Mouse (Mus musculus): ENCODE data around the gene Zbtb20. TPM values are rescaled to one million over a fixed set of nuclear protein-coding genes. Genes with fewer than 3 reads are reported as not detected.

Zbtb20 gene
- 72.7 and 297 TPM in 2 replicates for polyA plus RNA-seq (2012; ENCODE audit: insufficient read depth, insufficient read length, low replicate concordance, missing spikeins)

DNA sequence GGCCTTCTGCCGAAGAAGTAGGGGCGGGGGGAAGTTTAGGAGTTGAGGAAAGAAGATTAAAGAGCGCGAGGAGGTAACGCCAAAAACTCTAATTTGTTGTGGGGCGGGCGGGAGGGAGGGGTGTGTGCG lies at the start of gene Zbtb20:
Gene Zbtb20, plus strand, starts transcription at position 30 of the 129 bp plus-strand sequence.
- 0% methylated on average over 8 of the region's 8 CpGs for WGBS

DNA sequence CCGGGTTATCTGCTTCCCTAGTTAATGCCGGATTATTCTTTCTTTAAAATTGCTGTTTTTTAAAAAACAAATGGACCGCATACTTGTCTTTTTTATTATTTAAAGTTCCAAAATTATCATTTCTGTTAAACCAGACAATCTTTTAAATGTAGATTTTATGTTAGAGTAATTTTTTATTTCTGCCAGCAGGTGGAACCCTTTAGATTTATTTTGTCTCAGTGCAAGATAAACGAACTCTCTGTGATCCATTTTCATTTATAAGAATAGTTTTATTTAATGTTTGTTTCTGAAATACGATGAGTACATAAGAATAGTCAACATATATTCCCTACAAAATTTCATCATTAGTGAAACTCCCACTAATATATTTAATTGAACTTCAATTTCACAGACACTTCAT lies 39.7 kb upstream of the Zbtb20 start:
- Histone ChIP-seq H3K4me1 (ENCODE audit: control insufficient read depth, insufficient read depth, low read length) (no peaks in the 10 kb centered on the region), H3K27ac (ENCODE audit: insufficient read depth, low read depth, low read length) (no peak overlapping the region), H3K4me3 (ENCODE audit: insufficient read depth, low read depth, low read length) (no peak overlapping the region)
- no peak for TF ChIP-seq CTCF (IDR thresholded peaks at IDR 0.05; ENCODE audit: insufficient read depth, low read depth, low read length)
- TF ChIP-seq POLR2A (IDR thresholded peaks at IDR 0.05; ENCODE audit: insufficient read depth, low read depth, low read length): no peak
- 46% methylated on average over 5 of the region's 5 CpGs for WGBS

More for the DNA sequence above, at the start of gene Zbtb20:
- TF ChIP-seq POLR2A (IDR thresholded peaks at IDR 0.05; ENCODE audit: insufficient read depth, low read depth, low read length): no peak
- no peak for TF ChIP-seq CTCF (IDR thresholded peaks at IDR 0.05; ENCODE audit: insufficient read depth, low read depth, low read length)
- Histone ChIP-seq H3K4me1 (ENCODE audit: control insufficient read depth, insufficient read depth, low read length) (peaks cover 2% of the 10 kb centered on the region; the same call in 1 of the 2 replicates), H3K27ac (ENCODE audit: insufficient read depth, low read depth, low read length) (peak within 1 kb of the TSS; percentile 100), H3K4me3 (ENCODE audit: insufficient read depth, low read depth, low read length) (peak within 1 kb of the TSS; percentile 99)

DNA sequence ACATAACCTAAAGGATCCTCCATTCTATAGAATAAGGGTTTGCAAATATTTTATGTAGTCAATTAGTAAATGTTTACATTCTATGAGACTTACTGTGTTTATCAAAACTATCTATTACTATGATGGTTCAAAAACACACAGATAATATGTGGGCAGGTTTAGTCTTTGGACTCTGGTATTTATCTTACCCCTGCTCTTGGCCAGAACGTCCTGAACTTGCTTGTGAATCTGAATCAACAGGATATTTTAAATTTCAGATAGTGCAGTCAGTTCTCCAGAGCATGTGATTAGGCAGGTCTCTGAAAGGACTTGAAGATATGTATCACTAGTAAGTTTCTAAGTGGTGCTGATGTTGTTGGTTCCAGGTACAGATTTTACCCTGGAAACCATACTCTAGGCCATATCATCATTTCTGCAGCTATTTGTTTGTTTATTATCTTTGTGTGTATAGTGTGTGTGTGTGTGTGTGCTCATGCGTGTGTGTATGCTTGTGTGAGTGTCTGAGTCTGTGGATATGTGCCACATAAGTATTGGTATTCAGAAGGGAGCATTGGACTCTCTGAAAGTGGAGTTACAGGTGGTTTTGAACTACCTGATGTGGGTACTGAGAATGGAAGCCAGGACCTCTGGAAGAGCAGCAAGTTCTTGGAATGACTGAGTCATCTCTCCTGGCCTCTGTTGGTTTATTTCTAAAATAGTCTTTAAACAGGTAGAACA lies 39.1 kb upstream of the Zbtb20 start:
- no peaks in the 10 kb centered on the region for H3K4me1 ChIP-seq (ENCODE audit: control insufficient read depth, insufficient read depth, low read length)
- no peak overlapping the region for H3K4me3 ChIP-seq (ENCODE audit: insufficient read depth, low read depth, low read length)
- WGBS: 65% methylated on average over 2 of the region's 2 CpGs
- TF ChIP-seq CTCF (IDR thresholded peaks at IDR 0.05; ENCODE audit: insufficient read depth, low read depth, low read length) (no peak), POLR2A (IDR thresholded peaks at IDR 0.05; ENCODE audit: insufficient read depth, low read depth, low read length) (no peak)
- no peak overlapping the region for H3K27ac ChIP-seq (ENCODE audit: insufficient read depth, low read depth, low read length)

DNA sequence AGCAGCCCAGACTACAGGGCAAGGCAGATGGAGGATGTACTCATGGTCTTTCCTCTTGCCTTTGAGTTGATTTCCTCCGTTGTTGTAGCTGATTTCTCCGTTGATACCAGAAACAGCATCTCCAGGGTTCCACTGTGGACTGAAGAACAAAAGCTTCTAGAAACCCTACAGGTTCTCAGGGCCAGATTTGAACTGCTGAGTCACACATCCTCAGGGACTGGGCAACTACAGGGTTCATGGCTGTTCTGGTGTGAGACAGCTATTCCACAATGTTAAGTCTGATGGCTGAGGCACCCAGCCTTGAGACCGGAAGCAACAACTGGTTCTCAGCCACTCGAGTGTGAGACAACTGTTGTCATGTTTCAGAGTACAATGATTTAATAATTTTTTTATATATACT lies 37.5 kb upstream of the Zbtb20 start:
- H3K4me1 ChIP-seq (ENCODE audit: control insufficient read depth, insufficient read depth, low read length): no peaks in the 10 kb centered on the region
- H3K27ac ChIP-seq (ENCODE audit: insufficient read depth, low read depth, low read length): no peak overlapping the region
- 97% methylated on average over 4 of the region's 4 CpGs for WGBS
- no peak for TF ChIP-seq POLR2A (IDR thresholded peaks at IDR 0.05; ENCODE audit: insufficient read depth, low read depth, low read length)
- TF ChIP-seq CTCF (IDR thresholded peaks at IDR 0.05; ENCODE audit: insufficient read depth, low read depth, low read length): no peak
- no peak overlapping the region for H3K4me3 ChIP-seq (ENCODE audit: insufficient read depth, low read depth, low read length)

DNA sequence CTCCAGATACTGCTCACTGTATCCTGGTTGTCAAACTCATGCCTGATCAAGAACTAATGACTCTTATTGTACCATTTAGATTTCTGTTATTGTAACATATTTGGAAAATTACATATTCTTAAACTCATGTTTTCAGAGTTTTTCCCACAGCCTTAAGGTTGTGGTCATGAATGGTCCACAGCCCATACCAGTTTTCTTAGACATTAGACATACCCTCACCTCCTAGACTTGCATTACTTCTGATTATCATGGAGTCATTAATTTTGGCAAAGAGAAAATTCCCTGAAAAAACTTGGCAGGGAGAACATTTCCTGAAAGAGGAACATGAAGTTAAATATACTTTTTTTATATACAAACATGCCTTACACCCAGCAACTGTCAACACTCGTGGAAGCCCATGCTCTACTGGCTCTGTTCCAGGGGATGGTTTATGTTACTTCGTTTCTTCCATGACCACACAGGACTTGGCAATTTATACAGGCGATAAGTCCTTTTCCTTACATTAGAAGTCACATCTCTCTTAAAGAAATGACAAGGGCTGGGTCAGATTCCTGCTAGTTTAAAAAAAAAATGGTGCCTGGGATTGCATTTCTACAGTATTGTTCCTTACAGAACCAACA lies 18.0 kb upstream of the Zbtb20 start:
- no peak overlapping the region for H3K4me3 ChIP-seq (ENCODE audit: insufficient read depth, low read depth, low read length)
- 72% methylated on average over 3 of the region's 3 CpGs for WGBS
- H3K4me1 ChIP-seq (ENCODE audit: control insufficient read depth, insufficient read depth, low read length): no peaks in the 10 kb centered on the region
- no peak for TF ChIP-seq CTCF (IDR thresholded peaks at IDR 0.05; ENCODE audit: insufficient read depth, low read depth, low read length)
- no peak for TF ChIP-seq POLR2A (IDR thresholded peaks at IDR 0.05; ENCODE audit: insufficient read depth, low read depth, low read length)
- H3K27ac ChIP-seq (ENCODE audit: insufficient read depth, low read depth, low read length): no peak overlapping the region

DNA sequence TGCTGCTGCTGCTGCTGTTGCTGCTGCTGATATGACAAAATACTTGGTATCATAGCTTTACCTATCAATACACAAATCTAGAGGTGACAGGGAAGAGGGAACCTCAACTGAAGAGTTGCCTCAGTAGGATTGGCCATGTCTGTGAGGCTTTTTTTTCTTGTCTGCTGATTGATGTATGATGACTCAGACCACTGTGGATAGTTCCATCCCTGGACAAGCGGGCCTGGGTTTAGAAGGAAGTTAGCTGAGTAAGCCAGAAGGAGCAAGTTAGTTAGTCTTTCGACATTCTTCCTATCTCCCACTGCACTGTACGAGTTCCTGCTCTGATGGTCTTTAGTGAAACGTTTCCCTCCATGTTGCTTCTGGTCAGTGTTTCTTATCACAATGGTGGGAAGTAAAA lies 16.4 kb upstream of the Zbtb20 start:
- TF ChIP-seq CTCF (IDR thresholded peaks at IDR 0.05; ENCODE audit: insufficient read depth, low read depth, low read length): no peak
- TF ChIP-seq POLR2A (IDR thresholded peaks at IDR 0.05; ENCODE audit: insufficient read depth, low read depth, low read length): no peak
- H3K4me1 ChIP-seq (ENCODE audit: control insufficient read depth, insufficient read depth, low read length): no peaks in the 10 kb centered on the region
- H3K4me3 ChIP-seq (ENCODE audit: insufficient read depth, low read depth, low read length): no peak overlapping the region
- H3K27ac ChIP-seq (ENCODE audit: insufficient read depth, low read depth, low read length): no peak overlapping the region
- WGBS: 84% methylated on average over 4 of the region's 4 CpGs

DNA sequence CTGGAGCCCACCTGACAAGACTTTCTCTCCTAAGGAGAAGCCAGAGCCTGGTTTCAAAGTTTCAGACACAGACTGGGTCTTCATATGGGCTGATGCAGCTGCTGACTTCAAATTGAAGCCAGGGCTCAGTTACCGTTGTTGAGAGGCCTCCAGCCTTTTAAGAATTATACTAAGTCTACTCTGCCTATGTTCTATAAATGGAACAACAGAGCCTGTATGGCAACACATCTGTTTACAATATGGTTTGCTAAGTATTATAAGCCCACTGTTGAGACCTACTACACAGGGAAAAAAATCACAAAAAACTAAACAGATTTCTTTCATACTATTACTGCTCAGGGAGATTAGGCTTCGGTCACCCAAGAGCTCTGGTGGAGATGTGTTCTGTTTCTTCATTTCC lies 12.4 kb upstream of the Zbtb20 start:
- Histone ChIP-seq H3K4me3 (ENCODE audit: insufficient read depth, low read depth, low read length) (no peak overlapping the region), H3K4me1 (ENCODE audit: control insufficient read depth, insufficient read depth, low read length) (no peaks in the 10 kb centered on the region), H3K27ac (ENCODE audit: insufficient read depth, low read depth, low read length) (no peak overlapping the region)
- WGBS: 71% methylated on average over 2 of the region's 2 CpGs
- TF ChIP-seq POLR2A (IDR thresholded peaks at IDR 0.05; ENCODE audit: insufficient read depth, low read depth, low read length) (no peak), CTCF (IDR thresholded peaks at IDR 0.05; ENCODE audit: insufficient read depth, low read depth, low read length) (no peak)

DNA sequence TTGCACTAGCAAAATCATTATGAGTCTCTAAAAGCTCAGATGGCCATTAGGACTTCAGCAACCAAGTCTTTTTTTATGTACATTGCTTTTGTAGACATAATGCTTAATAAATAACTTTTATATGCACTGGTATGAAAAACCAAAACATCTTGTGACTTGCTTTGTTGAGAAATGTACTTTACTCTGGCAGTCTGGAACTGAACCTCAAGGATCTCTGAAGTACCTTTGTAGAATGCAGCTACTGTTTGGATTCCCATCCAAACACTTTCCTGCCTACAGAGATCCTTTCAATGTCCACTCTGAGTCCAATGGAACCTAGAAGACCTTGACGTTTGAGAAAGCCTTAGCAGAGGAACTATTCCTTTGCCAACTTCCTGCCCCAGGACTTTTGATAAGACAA lies 9.6 kb upstream of the Zbtb20 start:
- Histone ChIP-seq H3K27ac (ENCODE audit: insufficient read depth, low read depth, low read length) (no peak overlapping the region), H3K4me3 (ENCODE audit: insufficient read depth, low read depth, low read length) (no peak overlapping the region), H3K4me1 (ENCODE audit: control insufficient read depth, insufficient read depth, low read length) (no peaks in the 10 kb centered on the region)
- TF ChIP-seq POLR2A (IDR thresholded peaks at IDR 0.05; ENCODE audit: insufficient read depth, low read depth, low read length): no peak
- 66% methylated on average over 1 of the region's 1 CpGs for WGBS

DNA sequence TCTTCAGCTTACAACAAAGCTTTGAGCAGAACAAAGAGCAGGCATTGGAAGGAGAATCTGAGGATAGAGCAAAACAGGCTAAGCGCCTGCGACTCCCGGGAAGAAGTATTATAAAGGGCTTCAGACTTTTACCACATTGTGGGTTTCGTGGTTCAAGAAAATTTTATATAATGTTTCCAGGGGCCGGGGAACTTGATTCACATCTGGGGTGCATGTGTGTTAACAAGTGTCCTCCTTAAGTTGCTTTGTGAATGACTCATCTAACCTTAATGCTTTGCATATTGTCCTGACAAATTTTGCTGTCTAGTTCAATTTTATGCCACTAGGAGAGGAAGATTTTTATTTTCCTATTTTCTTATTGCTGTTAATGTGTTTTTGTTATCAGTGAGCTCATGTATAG lies 3.6 kb upstream of the Zbtb20 start:
- Histone ChIP-seq H3K4me1 (ENCODE audit: control insufficient read depth, insufficient read depth, low read length) (peaks cover 2% of the 10 kb centered on the region; the same call in 1 of the 2 replicates), H3K27ac (ENCODE audit: insufficient read depth, low read depth, low read length) (no peak overlapping the region), H3K4me3 (ENCODE audit: insufficient read depth, low read depth, low read length) (no peak overlapping the region)
- 93% methylated on average over 5 of the region's 5 CpGs for WGBS
- TF ChIP-seq CTCF (IDR thresholded peaks at IDR 0.05; ENCODE audit: insufficient read depth, low read depth, low read length) (no peak), POLR2A (IDR thresholded peaks at IDR 0.05; ENCODE audit: insufficient read depth, low read depth, low read length) (no peak)

All from olfactory bulb, adult 2 months (tissue).